Mouse (Mus musculus): ENCODE data around the gene Clrn3.

DNA sequence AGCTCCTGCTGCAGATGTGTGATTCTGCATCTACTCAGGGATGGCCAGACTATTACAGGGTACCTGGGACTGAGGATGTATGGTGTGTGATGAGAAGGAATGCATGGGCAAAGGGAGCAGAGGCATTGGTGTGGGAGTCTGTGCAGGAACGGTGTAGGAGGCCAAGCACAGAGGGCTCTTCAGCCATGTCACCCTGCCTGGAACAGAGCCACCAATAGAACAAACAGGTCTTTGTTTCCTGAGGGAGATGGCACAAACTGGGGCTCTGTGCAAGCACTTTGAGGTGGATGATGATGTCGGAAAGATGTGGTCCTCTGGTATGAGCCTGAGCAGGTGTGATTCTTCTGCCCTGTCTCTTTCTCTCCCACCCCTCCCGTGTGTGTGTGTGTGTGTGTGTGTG is 14.6 kb upstream of the Clrn3 start:
- TF ChIP-seq CTCF (IDR thresholded peaks at IDR 0.05; ENCODE audit: borderline replicate concordance, control insufficient read depth, extremely low read depth, insufficient read depth, low read length, poor library complexity): no peak
- TF ChIP-seq POLR2A (IDR thresholded peaks at IDR 0.05; ENCODE audit: control insufficient read depth, extremely low read depth, insufficient read depth, low read length, poor library complexity): no peak
